Mouse (Mus musculus): Measurements from ENCODE around the gene Mef2c.

Mef2c gene

DNA sequence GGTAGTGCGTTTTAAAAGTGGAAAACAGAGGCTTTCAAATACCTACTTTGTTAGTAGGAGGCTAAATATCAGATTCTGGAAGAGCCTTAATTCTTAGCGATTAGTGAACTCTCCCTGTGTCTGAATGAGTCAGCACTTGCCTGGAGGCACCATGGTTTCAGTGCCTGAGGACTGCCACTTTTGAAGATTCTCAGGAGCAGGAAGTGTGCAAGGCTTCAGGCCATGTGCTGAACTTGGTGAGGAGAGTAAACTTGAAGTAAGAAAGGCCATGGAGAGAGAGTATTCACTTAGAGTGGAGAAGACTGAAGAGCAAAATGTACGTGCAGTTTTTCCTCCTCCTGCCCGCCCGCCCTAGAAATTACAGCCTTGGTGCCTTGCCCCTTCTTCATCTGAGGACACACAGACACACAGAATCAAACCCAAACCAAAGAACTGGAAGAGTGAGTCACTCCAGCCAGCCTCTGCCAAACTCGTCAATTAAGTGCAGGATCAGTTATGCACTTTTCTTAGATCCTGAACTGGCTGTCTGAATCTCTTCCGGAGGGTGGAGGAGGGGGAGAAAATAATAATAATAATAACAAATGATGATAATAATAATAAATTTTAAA lies 148.2 kb downstream of the Mef2c start:
- POLR2A ChIA-PET, result no interaction called here
- CTCF ChIA-PET, result no interaction called here

DNA sequence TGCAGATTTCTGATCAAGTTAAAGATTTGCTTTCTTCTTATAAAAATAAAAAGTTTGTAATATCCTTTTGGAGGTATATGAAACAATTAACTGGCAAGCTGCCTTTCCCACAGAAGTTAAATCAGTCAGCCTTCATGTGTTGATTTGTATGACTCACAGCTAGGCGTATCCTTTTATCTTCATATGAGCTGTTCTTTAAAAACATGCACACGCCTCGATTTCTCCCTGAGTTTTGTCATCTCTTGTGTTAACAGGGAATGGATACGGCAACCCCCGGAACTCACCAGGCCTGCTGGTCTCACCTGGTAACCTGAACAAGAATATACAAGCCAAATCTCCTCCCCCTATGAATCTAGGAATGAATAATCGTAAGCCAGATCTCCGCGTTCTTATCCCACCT lies 148.7 kb downstream of the Mef2c start:
- ChIA-PET CTCF (no interaction called here), POLR2A (no interaction called here)

DNA sequence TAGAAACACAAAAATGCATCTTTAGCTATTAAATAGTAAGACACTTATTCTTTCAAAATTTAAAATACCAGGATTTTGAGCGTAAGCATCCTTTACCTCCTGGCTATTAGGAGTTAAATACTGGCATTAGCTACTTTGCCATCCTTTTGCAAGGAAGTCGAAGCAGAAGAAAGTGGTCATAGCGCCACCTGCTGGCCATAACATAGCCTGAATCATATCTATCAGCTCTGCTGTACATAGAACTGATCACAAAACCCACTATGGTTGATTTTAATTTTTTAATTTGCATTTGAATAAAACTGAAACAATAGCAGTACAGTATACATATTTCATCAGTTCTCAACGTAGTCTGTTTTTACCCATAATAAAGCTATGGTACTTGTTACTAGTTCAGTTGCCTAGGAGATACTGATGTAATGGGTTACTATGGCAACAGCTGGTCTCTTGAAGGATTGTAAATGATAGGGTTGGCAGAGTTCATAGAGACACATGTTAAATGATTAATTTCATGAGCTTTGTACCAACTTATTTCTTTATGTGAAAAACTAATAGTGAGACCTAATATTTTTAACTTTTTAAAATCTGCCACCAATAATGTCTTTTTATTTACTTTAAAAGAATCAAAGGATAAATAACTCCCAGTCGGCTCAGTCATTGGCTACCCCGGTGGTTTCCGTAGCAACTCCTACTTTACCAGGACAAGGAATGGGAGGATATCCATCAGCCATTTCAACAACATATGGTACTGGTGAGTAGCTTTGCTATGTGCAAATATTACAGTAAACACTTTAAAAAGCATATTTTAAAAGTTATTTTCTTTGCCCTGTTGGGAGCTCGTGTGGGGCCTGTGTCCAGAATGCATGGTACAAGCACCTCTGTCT lies 151.3 kb downstream of the Mef2c start:
- ChIA-PET POLR2A (interaction anchor here in 2 of 4 experiments (0.6 kb wide), 3 partner anchors 600 to 1850 kb away, joined by 3 to 6 read pairs (median 3); no protein-coding TSS in a partner anchor), CTCF (interaction anchor here (0.6 to 1.8 kb wide), 22 partner anchors 8 to 1888 kb away, joined by 3 to 10 read pairs (median 3); no protein-coding TSS in a partner anchor)

DNA sequence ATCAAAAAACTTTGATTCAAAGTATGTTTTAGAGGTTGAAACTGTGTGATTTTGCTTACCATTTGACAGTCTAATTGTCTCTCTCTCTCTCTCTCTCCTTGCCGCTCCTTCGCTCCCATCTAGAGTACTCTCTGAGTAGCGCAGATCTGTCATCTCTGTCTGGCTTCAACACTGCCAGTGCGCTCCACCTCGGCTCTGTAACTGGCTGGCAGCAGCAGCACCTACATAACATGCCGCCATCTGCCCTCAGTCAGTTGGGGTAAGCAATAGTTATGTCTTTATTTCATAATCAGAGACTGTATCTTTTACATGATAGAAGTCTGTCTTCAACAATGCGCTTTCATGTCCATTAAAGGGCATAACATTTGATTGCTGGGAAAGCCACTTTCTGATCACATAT lies 152.3 kb downstream of the Mef2c start:
- CTCF ChIA-PET, result interaction anchor here in 3 of 4 experiments (0.6 to 1.8 kb wide), 4 partner anchors 10 to 1889 kb away, joined by 3 to 8 read pairs (median 5); no protein-coding TSS in a partner anchor
- POLR2A ChIA-PET, result interaction anchor here in 2 of 4 experiments (0.6 kb wide), 3 partner anchors 601 to 1851 kb away, joined by 3 to 6 read pairs (median 4); no protein-coding TSS in a partner anchor

DNA sequence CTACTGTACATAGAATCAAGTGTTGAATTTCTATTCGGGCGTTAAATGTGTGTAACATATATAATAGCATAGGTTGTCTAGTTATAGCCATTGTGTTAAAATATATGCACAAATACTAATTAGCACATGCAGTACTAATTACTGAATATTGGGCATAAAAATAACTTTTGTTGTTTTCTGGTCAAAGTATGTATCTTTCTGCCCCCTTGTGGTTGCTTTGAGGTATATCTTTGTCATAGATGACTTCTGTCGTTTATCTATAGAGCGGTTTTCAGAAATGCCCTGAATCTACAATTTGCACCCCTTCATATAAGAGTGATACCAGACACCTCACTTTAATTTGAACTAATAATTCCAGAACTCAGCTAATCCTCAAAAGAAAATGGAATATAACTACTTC lies 152.9 kb downstream of the Mef2c start:
- POLR2A ChIA-PET, result interaction anchor here in 1 of 4 experiments (0.6 kb wide), 1 partner anchor 743 kb away, joined by 4 read pairs; no protein-coding TSS in a partner anchor
- CTCF ChIA-PET, result interaction anchor here in 2 of 4 experiments (0.6 to 1.0 kb wide), 2 partner anchors 528 to 1081 kb away, joined by 3 to 5 read pairs; no protein-coding TSS in a partner anchor

DNA sequence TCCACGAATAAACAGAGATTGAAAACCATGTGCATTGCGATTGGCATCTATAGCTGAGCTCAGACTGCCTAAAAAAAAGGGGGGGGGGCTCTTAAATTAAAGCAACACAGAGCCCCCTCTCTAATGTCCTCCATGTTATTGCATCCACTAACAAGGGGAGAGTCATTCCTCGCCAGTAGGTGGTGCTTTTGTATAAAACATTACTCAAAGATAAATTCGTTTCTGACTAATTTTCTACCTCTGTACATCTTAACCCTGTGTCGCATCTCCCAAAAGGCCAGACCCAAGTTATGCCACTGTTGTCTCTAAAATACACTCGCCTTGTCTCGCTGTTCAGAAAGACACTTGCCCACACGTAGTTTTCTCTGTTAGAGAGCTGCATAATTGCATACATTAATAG lies 156.9 kb downstream of the Mef2c start:
- POLR2A ChIA-PET, result no interaction called here
- CTCF ChIA-PET, result interaction anchor here in 1 of 4 experiments (0.6 kb wide), 1 partner anchor 681 kb away, joined by 4 read pairs; no protein-coding TSS in a partner anchor

DNA sequence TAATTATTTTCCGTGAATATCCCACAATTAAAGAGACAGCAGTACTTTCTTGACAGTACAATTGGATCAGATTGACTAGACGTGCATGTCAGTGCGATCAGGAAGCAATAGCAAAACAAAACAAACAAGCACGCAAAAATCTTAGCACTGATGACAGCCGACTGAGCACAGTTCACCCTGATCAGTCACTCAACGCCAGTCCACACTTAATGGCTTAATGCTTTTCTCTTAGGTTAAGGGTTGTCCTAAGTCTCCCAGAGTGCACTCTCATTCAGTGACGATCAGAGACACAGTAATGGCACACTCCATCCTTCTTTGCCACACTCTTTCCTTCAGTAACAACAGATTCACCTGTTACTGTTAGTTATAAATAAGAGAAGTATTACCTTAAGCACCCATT lies 157.3 kb downstream of the Mef2c start:
- CTCF ChIA-PET, result no interaction called here

DNA sequence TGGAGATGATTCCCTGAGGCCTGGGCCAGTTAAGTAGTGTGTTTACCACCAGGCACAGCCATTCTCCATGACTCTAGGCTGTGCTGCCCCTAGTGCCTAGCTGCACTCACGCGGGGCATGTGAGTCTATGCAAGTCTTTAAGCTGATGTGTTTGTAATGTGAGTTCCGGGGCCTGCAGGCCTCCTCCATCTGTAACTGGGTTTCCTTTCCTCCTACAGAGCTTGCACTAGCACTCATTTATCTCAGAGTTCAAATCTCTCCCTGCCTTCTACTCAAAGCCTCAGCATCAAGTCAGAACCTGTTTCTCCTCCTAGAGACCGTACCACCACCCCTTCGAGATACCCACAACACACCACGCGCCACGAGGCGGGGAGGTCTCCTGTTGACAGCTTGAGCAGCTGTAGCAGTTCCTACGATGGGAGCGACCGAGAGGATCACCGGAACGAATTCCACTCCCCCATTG lies 158.3 kb downstream of the Mef2c start:
- POLR2A ChIA-PET, result no interaction called here
- CTCF ChIA-PET, result interaction anchor here in 1 of 4 experiments (0.6 kb wide), 1 partner anchor 1904 kb away, joined by 4 read pairs; no protein-coding TSS in a partner anchor

More for the DNA sequence above, 157.3 kb downstream of the Mef2c start:
- POLR2A ChIA-PET, result no interaction called here

DNA sequence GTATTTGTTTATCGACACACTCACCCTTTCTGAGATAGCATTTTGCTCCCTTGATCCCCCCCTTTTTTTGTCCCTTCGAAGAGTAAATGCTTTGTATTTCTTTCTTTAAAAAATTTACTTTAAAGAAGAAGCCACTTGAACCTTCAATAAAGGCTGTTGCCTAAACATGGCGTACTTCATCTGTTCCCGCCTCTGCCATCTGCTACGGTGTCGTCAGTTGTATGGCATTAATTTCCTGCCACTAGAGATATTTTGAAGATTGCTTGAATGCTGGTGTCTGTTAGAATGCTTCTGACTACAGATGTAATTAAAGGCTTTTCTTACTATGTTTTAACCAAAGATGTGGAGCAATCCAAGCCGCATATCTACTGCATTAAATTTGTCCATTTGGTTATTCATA lies 162.3 kb downstream of the Mef2c start:
- ChIA-PET POLR2A (no interaction called here), CTCF (no interaction called here)

DNA sequence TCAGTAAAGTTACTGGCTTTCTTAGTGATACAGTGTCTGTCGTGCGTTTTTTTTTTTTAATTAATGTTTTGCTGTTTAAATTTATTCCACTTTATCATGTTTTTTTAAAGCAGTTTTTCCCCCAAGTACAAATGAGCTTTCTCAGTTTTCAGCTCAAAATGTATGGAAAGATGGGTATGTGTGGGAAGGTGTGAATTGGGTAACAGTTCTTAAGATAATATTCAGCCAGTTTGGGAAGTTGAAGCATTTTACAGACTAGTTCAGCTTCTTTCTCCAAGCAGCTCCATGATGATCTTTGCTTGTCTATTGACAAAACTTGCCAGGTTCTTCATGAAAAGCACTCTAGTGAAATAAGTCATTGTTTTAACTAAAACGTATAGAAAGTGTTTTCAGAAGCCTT lies 163.2 kb downstream of the Mef2c start:
- POLR2A ChIA-PET, result no interaction called here

DNA sequence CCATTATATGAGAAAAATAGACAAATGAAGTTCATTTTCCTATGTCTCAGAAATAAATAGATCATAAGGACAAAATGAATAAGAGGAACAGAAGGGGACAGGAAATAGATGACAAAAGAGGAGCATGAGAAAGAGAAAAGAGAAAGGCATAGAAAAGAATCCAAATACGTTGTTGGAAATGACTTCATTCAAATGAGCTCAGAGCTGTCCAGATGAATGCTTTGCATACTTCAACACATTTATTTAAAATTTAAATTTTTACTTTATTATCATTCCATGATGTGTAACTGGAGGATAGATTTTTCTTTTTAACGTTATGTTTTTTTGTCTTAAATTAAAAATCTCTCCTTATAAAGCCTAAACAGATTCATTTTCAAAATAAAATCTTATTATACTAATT lies 203.8 kb downstream of the Mef2c start:
- POLR2A ChIA-PET, result no interaction called here
- CTCF ChIA-PET, result no interaction called here

More for the DNA sequence above, 163.2 kb downstream of the Mef2c start:
- CTCF ChIA-PET, result no interaction called here

DNA sequence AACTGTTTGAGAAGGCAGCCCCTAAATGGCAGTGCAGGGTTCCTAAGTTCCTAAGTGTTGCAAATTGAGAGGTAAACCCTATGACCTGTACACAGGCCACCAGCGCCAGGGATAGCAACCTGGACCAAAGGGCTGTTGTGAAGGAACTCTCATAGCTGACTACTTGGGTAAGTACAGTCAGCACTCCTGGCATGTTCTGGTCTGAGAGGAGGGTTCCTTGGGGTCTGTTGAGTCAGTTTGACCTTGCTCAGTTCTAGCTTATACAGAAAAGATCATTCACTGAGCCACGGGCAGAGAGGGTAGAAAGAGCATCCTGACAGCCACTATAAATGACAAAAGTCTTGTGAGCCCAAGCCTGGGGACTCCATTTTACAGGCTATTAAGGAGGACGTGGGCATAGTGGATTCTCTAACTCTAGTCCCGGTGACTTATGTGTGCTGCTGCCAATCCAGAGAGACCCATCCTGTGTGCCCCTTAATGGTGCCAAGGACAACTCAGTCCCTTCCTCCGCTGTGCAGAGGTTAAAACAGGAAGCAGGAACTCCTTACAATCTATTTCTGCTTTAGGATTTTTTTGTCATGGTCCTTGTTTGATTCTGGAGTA lies 209.0 kb downstream of the Mef2c start:
- ChIA-PET POLR2A (interaction anchor here in 2 of 4 experiments (0.7 to 1.0 kb wide), 2 partner anchors 17 to 20 kb away, joined by 3 read pairs; no protein-coding TSS in a partner anchor), CTCF (interaction anchor here in 2 of 4 experiments (0.6 to 1.0 kb wide), 2 partner anchors 12 to 624 kb away, joined by 3 to 4 read pairs; no protein-coding TSS in a partner anchor)

DNA sequence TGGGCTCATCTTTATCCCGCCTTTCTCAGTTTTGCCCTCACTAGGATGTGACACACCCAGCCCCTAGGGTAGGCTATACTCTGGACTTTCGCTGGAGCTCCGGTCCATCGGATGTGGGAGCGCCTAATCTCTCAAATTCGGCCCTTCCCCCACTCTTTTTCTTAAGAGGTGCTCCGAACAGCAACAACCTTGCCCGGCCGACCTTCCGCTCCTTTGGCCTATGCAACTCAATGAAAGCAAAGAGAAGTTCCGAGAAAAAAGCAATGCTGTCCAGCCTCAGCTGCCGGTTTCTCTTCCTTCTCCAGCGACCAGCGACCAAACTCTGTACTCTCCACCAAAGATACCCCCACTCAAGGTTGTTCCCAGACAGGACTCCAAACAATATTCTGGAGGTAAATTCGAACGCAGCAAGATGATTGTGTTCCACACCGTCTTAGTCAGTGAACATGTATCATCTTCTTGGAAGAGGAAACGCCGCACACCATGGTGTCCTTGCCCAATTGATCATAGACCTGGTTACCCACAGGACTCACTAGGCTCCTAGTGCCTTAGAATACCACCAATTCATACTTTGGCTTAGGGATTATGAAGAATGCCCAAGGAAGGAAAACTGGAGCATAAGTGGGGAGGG lies 209.9 kb downstream of the Mef2c start:
- CTCF ChIA-PET, result interaction anchor here (0.6 to 2.3 kb wide), 6 partner anchors 11 to 1045 kb away, joined by 3 to 9 read pairs (median 5); no protein-coding TSS in a partner anchor
- POLR2A ChIA-PET, result interaction anchor here in 3 of 4 experiments (0.7 to 1.3 kb wide), 5 partner anchors 15 to 925 kb away, joined by 3 to 6 read pairs (median 3); no protein-coding TSS in a partner anchor

DNA sequence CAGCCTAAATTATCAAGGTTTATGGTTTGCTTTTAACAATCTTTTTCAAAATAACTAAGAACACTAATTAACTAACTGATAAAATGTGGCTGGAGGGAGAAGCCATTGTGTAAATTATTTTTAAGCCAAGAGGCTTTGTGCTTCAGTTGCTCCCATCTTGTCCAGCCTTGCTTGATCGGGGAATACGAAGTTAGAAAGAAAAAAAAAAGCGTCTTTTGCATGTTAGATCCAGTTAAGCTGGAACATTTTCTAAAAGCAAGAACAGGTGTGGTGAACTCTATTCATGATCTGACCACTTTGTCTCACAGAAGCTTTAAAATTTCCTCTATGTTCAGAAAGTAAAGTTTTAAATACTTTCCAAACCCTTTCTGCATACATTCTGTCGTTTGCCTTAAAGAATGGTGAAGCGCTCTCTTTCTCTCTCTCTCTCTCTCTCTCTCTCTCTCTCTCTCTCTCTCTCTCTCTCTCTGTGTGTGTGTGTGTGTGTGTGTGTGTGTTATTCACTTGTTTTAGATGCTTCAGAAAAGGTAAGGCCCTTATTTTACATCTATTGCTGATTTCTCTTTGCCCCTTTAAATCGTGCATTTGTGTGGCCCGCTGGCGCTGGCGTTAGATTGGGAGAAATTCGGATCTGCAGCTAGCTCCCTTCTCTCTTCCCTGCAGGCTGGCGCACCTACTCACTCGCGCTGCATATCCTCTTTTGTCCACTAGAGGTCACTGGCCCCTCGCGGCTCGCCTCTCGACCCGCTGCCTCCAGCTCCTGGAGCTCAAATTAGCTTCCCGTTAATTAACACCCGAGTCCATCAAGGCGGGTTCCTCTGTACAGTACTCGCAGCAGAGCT lies 210.9 kb downstream of the Mef2c start:
- CTCF ChIA-PET, result interaction anchor here (0.5 to 2.3 kb wide), 32 partner anchors 8 to 1044 kb away, joined by 3 to 14 read pairs (median 4); no protein-coding TSS in a partner anchor

DNA sequence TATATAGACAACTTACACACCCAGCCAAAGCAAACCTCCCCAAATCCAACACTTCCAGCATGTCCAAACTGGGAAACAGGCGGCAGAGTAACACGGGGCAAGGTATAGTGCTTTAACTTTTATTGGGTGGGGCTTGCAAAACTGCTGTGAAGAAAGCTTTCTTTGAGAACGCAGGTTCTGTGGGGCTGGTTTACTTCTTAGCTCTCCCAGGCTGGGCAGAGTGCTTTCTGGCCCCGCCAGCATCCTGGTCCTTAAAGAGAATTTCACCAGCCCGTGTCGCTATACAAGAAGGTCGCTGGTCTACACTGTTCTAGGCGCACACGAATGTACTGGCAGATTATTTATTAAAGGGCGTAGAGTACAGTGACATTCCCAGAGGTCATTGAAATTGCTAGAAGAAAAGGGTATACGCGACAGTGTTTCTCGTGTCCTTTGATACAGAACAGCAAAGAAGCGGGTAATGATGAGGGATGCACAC lies 211.5 kb downstream of the Mef2c start:
- CTCF ChIA-PET, result interaction anchor here (0.7 to 2.3 kb wide), 19 partner anchors 9 to 1043 kb away, joined by 3 to 10 read pairs (median 4); no protein-coding TSS in a partner anchor
- POLR2A ChIA-PET, result interaction anchor here in 3 of 4 experiments (0.6 to 1.3 kb wide), 4 partner anchors 13 to 506 kb away, joined by 3 to 6 read pairs (median 4); no protein-coding TSS in a partner anchor

More for the DNA sequence above, 210.9 kb downstream of the Mef2c start:
- POLR2A ChIA-PET, result interaction anchor here (0.6 to 1.3 kb wide), 7 partner anchors 14 to 1905 kb away, joined by 3 to 6 read pairs (median 3); no protein-coding TSS in a partner anchor

DNA sequence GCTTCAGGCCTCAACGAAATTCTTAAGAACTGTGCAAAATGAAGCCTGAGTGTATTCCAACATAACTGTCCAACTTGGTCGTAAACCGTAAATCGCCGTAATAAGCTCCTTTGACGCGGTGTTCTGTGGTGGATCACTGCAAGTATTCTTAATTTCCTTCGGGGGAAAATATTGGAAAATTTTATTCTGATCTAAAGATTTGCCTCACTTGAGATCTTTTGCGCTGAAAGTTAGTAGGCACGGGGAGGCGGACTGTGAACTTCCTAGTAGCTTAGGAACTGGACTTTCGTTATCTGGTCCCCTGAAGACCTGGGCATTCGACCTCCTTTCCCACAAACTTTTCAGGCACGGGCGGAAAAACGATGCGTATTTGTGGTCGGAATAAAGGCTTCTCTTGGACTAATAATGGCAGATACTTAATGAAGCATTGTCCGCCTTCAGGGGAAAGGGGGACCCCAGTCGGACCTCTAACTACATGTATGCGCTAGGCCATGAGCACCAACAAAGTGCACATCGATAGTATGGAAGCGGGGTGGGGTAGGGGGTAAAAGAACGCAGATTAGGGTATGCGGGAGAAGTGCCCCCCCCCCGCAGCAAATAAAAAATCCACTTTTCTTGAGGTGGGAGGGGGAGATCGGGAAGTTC lies 212.3 kb downstream of the Mef2c start:
- POLR2A ChIA-PET, result interaction anchor here in 1 of 4 experiments (0.7 kb wide), 1 partner anchor 21 kb away, joined by 3 read pairs; no protein-coding TSS in a partner anchor
- CTCF ChIA-PET, result interaction anchor here in 1 of 4 experiments (0.6 to 2.3 kb wide), 4 partner anchors 13 to 1043 kb away, joined by 3 to 10 read pairs (median 6); no protein-coding TSS in a partner anchor

All from embryonic stem cell, embryonic (primary cell).